Mouse (Mus musculus) lung, postnatal 0 days (tissue): ENCODE results near the gene Leap2.

Experiments used
- CTCF ChIP-seq: IDR thresholded peaks from 2 replicates; pipeline ENCODE4 v1.5.1; 2016; ENCODE audit warnings: antibody characterized with exemption, mild to moderate bottlenecking
- EP300 ChIP-seq: IDR thresholded peaks from 2 replicates; pipeline ENCODE4 v1.6.1; 2016; ENCODE audit warnings: antibody characterized with exemption, mild to moderate bottlenecking, control low read depth

DNA sequence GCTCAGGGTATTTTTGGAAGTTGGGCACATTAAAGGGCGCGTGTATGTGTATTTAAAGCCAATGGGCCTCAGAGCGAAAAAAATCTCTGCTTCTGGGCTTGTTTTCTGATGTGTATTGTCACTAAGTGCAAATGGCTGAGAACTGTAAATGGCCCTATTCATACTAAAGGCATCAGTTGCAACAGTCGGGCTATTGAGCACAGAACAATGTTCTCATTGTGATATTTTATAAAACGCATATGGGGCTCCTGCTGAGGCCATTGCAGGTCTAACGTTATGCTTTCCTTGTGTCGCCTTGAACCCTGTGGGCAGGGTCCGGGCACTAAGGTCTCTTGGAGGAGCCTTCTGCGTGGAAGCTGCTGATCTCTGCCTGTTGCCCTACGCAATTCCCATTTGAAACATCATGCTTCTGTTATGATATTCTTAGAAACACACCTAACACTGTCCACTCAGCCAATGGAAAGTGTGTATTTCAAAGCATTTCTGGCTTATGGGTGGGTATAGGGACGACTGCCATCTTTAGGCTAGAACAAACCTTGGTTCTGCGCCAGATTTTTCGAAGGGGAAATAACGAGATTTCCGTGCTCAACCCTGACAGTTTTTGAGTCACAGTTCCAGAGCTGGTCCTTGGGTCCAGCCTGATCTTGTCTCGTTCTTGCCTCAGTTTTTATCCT, 46.5 kb upstream of the Leap2 start:
- TF ChIP-seq CTCF (no peak), EP300 (no peak)
